Mouse (Mus musculus): ENCODE data around the gene Fhit.
"Not testable (repeated sequence)": the region's sequence is repeated elsewhere in the genome, so short reads cannot be mapped to it uniquely, and the experiment has no call there.

The Fhit gene

DNA sequence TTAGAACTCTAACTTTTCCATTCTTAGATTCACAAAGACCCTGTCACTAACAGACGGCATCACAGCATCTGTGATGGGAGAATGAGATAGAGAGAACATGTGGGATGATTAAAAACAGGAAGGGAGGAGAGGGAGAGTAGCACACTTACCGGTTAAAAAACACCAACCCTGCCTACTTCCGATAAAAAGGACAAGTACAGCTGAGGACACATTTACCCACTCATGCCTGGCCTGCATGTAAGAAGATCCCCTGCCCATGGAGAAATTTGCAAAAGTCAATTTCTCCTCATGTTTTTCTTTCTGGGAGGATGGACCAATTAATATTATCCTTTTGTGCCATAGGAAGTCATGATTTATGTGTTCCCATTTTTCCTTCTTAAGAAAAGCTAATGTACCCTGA lies 1198.0 kb downstream of the Fhit start:
- no peak for DNase-seq (ENCODE audit: low spot score)

DNA sequence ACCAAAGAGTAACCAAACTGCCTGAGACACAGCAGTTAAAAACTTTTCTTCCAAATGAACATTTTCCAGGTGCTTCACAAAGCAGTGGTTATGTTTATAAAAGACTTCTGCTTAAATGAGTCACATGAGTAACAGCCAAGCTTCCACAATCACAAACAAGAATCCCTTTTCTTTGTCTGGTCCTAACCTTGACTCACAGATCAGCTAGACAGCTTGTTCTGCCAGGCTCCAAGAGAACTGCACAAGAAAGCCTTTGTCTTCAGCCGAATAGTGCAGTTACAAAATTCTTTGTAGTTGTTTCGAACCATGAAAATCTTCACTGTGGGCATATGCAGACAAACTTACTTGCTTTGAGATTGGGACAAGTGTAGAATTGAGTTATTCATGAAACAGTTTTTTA lies 1201.4 kb downstream of the Fhit start:
- DNase-seq (ENCODE audit: low spot score) = no peak

DNA sequence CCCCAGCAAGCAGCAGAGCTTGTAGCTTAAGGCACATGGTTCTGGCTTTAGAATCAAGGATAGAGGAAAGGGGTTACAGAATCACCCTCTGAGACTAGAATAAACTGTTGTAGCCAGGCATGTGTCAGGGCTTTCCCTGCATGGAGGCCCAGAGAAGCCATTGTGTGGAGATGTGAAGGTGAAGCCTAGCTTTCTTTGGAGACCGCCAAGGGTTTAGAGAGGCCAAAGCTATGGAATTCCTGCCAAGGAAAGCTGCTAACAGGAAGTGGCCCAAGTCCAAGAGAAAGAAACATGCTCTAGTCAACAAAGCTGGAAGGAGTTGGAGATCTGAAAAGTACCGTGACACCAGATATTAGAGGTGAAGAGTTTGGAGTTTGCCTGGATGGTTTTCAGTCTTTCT lies 1262.3 kb downstream of the Fhit start:
- DNase-seq (ENCODE audit: low spot score) = no peak

DNA sequence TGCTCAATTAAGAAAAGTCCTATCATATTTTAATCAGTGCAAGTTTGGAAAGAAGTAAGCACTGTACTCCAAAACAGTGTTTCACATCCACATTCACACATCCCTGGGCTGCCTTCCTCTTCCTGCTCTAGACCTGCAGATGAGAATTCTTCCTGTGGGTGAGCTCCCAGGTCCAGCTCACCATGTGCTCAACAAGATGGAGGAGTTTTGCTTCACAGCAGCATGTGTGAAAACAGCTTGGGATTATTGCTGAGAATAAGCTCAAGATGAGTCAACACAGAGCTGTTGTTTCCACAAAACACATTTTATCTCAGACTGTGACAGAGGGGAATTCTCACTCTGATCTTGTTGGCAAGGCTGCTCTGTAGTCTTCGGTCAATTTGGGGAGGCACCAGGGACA lies 1265.3 kb downstream of the Fhit start:
- no peak for DNase-seq (ENCODE audit: low spot score)

DNA sequence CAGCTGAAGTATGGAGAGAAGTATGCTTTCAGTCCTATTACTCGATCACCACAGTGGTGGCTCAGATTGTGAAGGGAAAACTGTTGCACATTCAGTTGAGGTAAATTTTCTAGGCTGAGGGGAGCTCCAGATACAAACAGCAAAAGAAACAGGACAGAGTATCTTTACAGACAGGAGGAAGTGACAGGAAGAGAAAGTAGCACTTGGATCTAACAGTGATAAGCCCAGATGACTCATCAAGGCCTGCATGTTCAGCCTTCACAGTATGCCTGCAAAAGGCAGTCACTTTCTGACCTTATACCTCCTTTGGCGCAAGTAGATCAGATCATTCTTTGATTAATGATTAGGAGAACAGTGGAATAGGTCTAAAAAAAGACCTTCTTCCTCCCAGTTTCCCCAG lies 1309.8 kb downstream of the Fhit start:
- DNase-seq (ENCODE audit: low spot score) = no peak

DNA sequence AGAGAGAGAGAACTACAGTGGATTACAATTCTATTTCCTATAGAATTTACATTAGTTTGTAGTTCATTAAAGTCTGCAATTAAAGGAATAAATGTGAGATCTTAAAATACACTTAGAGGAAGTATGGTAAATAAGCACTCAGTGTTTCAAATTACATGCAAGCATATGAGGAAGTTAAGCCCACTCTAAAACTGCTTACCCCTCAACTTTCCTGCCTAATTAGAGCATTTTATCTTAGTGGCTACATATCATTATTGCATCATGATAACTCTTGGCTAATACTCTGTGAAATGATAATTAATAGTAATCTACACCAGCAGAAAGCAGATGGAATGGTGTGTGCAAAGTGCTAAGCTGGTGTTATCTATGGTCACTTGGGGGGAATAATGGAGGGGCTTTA lies 1329.5 kb downstream of the Fhit start:
- no peak for DNase-seq (ENCODE audit: low spot score)

DNA sequence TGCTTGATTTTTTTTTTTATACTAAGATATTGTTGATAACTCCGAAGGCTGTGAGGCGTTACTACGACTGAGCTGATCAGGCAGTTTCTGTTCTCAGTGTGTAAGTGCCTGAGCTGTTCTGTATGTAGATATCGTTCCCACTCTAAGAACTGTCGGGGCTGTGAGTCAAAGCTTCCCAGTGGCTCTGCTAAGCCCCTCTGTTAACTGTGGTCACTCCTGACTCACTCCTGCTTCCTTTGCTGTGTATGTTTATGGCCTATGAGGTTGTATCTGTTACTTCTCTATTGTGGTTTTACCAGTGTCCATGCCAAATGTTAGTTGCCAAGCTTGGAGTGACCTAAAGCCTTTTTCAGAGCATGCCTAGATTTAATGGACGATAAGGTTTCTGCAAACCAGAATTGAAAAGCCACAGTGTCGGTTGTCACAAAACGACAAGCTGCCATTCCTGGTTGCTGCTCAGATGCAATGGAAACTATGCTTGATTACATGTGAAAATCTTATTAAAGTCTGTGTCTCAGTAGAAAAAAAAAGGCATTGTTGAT lies 1333.1 kb downstream of the Fhit start:
- DNase-seq (ENCODE audit: low spot score) = not testable (repeated sequence)

DNA sequence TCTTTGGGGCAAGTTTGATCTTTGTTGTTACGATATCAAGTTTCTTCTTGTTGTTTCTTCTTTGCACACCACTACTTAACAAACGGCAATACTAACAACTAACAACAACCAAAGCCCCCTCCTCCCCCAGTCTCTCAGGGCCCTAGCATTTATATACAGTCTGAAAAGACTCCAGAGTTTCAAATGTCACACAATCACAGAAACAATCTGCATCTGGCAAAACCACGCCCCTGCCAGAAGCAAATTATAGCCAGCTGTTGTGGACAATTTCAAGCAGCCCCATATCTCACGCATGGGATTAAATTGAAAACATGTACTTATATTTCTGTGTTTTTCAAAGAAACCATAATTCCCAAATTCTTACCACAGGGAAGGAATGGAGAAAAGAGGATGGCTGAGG lies 1345.9 kb downstream of the Fhit start:
- DNase-seq (ENCODE audit: low spot score) = no peak

DNA sequence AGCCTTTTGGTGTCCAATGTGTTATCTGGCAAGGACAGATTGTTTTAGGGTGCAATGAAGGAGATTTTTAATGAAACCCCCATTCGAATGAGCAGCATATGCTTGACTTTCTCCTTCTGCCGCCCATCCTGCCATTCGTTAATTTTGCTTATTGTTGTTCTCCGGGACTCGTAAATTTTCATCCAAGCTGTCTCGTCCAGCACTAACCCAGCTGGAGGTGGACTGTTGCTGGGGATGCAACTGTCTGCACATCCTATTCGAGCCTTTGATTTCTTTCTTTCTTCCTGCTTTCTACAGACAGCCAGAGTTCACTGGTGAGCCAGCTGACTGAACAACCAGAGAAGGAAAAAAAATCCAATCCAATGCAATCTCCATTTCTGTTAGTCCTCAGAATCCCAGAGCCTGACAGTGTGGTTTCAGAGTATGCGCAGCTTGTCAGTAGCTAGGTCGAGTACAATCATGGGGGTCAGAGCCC lies 1350.0 kb downstream of the Fhit start:
- no peak for DNase-seq (ENCODE audit: low spot score)

DNA sequence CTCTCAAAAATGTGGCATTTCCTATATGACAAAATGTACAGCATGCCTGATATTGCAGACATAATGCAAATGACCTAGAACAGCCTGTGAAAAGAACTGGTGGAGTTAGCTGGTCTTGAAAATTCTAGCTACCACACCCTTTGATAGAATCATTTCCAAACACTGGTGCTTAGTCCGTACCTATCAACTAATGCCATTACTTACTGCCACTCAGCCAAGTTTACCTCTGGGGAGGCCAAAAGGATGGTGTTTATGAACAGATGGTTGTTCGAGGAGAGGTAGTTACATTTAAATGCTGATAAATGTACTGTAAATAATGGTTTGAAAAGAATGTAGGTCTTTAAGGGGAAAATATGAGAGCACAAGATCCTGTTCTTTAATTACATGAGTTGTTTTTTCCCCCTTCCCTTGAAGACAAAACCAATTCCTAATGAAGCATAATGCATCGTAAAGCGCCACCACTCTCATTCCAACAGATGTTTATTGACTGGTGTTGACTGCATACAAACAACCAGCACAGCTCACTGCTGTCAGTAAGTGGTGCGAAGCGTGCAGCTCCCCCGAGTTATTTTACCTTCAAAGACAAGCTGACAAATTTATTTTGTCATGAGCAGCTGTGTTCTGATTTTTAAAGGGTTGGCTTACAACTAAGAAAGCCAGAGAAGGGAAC lies 1350.5 kb downstream of the Fhit start:
- DNase-seq (ENCODE audit: low spot score) = no peak

DNA sequence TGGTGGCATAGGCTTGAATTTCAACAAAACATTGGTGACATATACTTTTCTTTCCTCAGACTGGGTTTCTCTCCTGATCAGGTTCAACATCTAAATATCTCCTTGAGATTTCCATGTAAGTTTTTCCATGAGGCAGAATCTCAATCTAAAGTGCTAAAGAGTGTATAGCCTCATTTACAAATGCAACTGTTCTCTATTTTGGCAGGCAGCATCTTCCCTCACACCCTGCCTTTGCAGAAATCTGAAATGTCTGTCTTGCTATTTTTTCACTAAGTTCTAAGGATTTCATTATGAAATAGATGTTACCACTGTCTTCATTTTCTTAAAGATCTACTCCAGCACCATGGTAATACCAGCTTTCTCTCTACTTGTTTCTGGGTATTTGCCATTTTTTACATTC lies 1368.4 kb downstream of the Fhit start:
- DNase-seq (ENCODE audit: low spot score) = no peak

DNA sequence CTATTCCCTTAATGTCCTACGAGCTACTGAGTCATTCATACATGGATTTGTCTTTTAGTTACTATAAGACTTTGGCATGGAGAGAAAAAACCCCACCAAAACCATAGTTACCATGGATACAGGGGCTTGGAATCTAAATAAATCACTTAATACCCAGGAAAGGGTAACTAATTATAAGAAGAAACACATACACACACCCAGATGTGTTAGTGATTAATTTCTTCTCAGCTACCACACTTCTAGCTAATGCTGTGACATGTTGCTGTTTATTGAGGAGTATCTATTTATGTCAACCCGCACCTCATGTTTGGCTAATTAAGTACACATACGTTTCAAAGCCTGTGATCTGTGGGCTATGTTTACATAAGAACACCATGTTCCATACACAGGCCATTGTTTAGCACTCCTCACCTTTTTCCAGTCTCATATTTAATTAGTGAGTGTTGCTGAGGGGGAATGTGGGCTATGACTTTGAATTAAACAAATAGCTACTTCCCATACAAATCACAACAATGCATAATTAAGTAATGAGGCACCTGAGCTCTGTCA lies 1373.4 kb downstream of the Fhit start:
- DNase-seq (ENCODE audit: low spot score) = no peak

DNA sequence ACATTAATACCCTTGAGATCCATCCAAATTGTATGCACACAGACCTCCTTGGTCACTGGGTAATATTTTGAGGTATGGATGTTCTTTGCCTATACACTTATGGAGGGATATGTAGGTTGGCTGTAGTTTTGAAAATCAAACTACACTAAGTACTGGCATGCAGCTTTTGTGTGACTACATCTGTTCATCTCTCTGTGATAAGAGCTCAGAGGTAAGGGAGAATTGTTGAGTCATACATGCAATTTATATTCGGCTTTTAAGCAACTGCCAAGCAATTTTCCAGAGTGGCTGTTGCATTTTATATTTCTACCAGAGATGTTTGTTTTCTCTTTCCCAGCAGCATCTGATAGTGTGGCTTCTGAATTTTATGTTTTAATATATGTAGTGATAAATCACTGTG lies 1374.4 kb downstream of the Fhit start:
- DNase-seq (ENCODE audit: low spot score) = no peak

DNA sequence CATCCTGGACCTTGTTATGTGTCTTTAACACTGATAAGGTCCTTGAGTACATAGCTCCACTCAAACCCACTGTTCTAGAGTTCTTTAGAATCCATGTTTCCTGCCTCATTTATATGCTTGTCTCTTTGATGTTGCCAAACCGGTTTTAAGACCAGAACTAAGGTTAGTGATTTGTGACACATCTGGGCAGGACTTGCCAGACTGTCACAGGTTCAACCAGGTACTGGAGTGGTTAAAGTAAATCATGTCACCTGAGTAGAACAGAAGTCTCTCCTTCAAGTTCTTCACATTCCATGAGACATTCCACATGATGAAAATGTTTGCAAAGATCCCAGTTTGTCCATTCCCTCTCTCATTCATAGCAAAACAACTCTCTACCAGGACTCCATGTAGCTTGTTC lies 1376.0 kb downstream of the Fhit start:
- no peak for DNase-seq (ENCODE audit: low spot score)

DNA sequence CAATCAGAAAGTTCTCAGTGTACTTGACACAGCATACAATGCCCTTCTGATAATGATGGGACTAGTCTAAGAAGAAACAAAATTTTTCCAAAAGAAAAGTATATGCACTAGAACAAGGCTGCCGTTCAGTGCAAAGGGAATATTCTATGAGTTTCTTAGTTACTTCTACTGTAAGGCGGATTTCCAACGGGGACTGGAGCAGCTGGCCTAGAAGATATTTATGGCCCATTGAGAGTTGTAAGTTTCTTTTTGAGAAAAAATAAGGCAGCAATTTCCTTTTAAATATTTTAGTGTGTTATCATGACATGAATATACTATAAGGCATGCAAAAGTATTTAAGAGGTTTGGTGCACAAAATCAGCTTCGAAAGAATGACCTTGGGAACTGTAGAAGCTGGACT lies 1410.5 kb downstream of the Fhit start:
- DNase-seq (ENCODE audit: low spot score) = no peak

DNA sequence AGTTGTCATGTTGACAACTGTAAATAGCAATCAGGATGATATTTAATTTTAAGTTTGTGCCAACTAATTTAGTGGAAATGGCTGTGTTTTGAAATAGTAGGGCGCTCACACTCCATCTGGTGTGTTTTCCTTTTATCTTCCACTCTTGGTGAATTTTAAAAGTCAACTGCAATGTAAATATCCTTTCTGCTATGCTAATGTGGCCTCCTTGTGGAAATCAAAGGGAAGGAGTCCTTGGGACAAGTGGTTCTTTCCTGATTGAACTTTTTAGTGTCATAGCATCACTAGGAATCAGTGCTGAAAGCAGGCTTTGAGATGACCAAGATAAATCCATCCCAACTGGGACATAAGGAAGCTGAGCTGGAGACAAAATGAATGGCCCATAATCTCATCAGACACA lies 1413.1 kb downstream of the Fhit start:
- DNase-seq (ENCODE audit: low spot score) = no peak

DNA sequence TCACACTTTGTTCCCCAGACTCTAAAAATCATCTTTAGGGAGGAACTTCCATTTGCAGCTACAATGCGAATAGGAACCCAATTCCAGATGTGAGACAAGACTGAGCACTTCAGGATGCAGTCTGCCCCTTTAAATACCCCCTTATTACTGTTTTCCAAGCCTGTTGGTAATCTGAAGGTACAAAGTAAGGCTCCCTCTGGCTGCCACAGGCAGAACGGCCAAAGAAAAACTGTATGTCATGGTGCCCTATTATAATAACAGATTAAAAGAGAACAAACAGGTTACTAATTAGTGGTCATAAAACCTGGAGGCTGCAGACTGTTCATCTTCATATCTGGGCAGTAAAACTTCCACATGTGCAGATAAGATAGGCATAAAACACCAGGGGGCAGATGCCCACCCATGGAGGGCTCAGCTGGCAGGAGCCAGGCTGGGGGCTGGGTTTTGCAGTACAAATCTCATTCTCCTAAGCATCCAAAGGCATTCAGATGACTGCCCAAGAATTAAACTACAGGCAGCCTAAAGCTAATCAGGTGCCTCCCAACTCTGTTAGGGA lies 1439.8 kb downstream of the Fhit start:
- no peak for DNase-seq (ENCODE audit: low spot score)

DNA sequence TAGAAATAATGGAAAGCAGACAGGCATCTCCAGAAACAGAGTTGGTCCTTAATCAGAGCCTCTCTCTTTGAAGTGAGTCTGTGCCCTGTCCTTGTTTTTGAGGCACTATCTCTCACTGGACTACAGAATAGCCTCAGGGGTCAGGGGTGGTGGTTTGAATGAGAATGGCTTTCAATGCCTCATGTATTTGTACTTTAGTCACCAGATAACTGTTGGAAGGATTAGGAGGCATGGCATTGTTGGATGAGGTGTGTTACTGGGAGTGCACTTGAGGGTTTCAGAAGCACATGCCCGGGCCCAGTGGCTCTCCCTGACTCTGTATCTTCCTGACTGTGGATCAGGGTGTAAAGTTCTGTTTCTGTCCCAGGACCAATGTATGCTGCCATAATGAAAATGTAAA lies 1463.2 kb downstream of the Fhit start:
- DNase-seq (ENCODE audit: low spot score) = no peak

DNA sequence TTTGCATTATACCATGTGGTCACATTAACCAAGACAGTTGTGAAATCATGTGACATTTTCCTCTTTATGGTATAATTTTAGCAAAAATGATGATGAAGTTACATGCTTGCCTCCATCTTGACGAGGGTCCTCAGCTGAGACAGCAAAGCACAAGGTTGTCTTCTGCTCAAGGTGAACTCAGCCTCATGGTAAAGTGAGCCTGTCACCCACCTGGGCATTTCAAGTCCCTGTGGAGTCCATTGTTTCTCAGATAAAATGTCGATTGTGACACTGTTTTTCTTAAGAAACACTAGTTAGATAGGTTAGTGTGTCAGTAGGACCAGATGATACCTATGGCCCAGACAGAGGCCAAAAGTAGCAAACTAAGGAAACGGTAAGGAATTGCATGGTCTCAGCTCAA lies 1464.7 kb downstream of the Fhit start:
- DNase-seq (ENCODE audit: low spot score) = no peak

DNA sequence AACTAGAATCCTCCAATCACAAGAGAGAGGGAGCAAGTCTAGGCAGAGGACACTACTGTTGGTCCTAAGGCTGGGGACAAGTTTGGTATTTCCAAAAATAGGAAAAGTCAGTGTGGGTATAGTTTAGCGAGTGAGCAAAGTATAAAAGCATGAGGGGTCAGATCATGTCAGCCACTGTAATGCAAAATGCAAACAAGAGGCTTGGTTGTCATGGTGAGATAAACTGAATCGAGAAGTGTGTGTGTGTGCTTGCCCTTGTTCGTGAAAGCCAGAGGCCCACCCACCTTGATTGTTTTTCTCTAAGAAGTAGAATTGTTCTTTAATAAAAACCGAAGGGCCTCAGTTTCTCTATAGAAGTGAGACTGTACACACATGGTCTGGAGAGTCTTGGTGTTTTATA lies 1465.8 kb downstream of the Fhit start:
- DNase-seq (ENCODE audit: low spot score) = no peak

DNA sequence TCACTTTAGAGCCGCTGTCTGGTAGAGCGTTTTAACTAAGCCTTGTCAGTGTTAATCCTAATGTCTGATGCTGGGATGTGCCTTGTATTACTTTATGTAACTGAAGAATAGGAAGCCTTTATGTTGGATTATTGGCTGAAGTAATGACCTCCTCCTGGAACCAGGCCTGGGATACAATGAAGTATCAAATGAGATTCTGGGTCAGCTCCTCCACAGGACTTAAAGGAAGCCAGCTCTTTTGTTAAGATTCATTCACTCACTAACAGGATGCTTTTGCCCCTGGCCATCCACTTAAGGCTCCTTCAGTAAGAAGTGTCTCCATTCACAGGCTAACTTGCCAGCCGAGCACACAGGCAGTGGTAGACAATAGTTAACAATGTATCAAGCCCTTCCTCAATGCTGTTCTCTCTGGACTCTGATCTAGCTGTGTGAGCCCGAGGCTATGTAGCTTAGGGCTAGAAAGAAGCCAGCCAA lies 1466.6 kb downstream of the Fhit start:
- no peak for DNase-seq (ENCODE audit: low spot score)

DNA sequence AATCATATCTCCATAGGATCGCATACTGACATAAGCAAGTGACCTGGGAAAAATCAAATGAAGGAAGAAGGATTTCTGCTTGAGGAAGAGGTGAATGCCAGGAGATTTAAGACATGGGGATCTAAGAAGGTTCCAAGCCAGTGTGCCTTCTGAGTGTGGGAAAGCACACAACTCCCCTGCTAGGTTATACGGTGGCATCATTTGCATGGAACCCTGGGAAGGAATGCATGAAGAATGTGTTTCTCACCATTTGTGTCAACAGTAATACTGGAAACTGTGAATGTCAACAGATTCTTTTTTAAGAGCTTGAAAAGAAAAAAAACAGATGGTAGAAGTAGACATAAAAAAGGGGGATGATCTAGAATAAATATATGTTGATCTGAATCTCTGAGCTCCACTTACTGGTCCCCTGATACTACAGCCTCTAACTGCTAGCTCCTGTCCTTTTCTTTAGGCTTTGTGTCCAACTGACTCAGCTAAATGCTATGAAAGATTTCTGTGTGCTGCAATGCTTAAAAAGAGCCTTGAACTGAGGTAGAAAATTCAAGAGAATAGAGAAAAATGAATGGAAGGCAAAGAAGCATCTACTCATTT lies 1473.1 kb downstream of the Fhit start:
- no peak for DNase-seq (ENCODE audit: low spot score)

DNA sequence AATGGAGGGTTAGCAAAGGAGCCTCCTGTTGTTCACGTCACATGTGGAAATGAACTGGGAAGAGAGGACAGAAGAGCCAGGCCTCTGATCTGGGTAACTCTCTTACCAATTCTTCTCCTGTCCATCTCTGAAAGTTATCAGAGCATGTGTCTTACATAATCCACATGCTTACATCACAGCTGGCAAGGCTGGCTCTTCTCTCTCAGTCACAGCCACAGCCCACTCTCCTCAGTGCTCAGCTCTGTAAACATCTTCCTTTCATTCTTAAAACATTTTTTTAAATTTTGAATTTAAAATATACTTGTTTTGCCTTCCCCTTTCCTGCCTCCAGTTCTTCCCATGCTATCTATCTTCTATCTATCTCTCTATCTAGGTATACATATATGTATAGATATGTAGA lies 1477.5 kb downstream of the Fhit start:
- no peak for DNase-seq (ENCODE audit: low spot score)

Measured in ovary, postnatal 14 days (tissue).